Mouse (Mus musculus) gonadal fat pad, adult 2 months (tissue): ENCODE data around the gene Tmem262. TPM values are rescaled to one million over a fixed set of nuclear protein-coding genes. Genes with fewer than 3 reads are reported as not detected.

Source experiments
- DNase-seq: peaks from one replicate; pipeline ENCODE4 v3.0.0-alpha.2; 2012; ENCODE audit warnings: low read depth
- polyA plus RNA-seq: library from polyadenylated mRNA; depleted of rRNA; stranded (reverse); fragments of >200 nt; gene quantifications from 2 replicates; pipeline ENCODE4 v1.2.3, GENCODE M21; 2012

Tmem262 gene
- polyA plus RNA-seq, 1 experiment: not detected

GRCm38 (mm10) chr19:6061021-6061533, 18.8 kb upstream of the Tmem262 start, which contains the start of gene Znhit2:
Gene Znhit2 (plus strand): TSS chr19:6061192.
- DNase-seq: no peak

GRCm38 (mm10) chr19:6061641-6062302, 18.1 kb upstream of the Tmem262 start:
- DNase-seq: no peak

GRCm38 (mm10) chr19:6062418-6062817, 17.4 kb upstream of the Tmem262 start:
- no peak for DNase-seq

- no peak for DNase-seq
Measured at GRCm38 (mm10) chr19:6063081-6063480, 16.8 kb upstream of the Tmem262 start.

- no peak for DNase-seq
Measured at GRCm38 (mm10) chr19:6066571-6066970, 13.3 kb upstream of the Tmem262 start.

GRCm38 (mm10) chr19:6067011-6067723, 12.7 kb upstream of the Tmem262 start:
- no peak for DNase-seq

- DNase-seq: no peak
Measured at GRCm38 (mm10) chr19:6067724-6068415, 12.0 kb upstream of the Tmem262 start, which contains the start of gene Tm7sf2. Gene Tm7sf2 (minus strand): TSS chr19:6068373.

- no peak for DNase-seq
Measured at GRCm38 (mm10) chr19:6068951-6069350, 10.9 kb upstream of the Tmem262 start.

- DNase-seq: no peak
Measured at GRCm38 (mm10) chr19:6069851-6070250, 10.0 kb upstream of the Tmem262 start.

- DNase-seq: no peak
Measured at GRCm38 (mm10) chr19:6070571-6071250, 9.1 kb upstream of the Tmem262 start.

- no peak for DNase-seq
Measured at GRCm38 (mm10) chr19:6071261-6071660, 8.6 kb upstream of the Tmem262 start.

GRCm38 (mm10) chr19:6073889-6074288, 5.9 kb upstream of the Tmem262 start:
- DNase-seq: no peak

- no peak for DNase-seq
Measured at GRCm38 (mm10) chr19:6076564-6077393, 3.1 kb upstream of the Tmem262 start, which contains the start of gene Vps51. Gene Vps51 (minus strand): TSS chr19:6077231.

GRCm38 (mm10) chr19:6082156-6082555, 2.3 kb downstream of the Tmem262 start, which contains the start of gene Gm28374:
Gene Gm28374 (minus strand): TSS chr19:6082256.
- DNase-seq: no peak

GRCm38 (mm10) chr19:6084478-6085248, 4.8 kb downstream of the Tmem262 start, which contains the start of the genes Zfpl1 and Cdca5:
Gene Zfpl1 (minus strand): TSS chr19:6084956.
Gene Cdca5 (plus strand): TSS chr19:6084983.
- DNase-seq: no peak

GRCm38 (mm10) chr19:6085417-6085879, 5.6 kb downstream of the Tmem262 start:
- no peak for DNase-seq

GRCm38 (mm10) chr19:6088841-6089240, 9.0 kb downstream of the Tmem262 start:
- no peak for DNase-seq

- DNase-seq: no peak
Measured at GRCm38 (mm10) chr19:6094119-6094518, 14.3 kb downstream of the Tmem262 start, which contains the start of gene AC131692.1. Gene AC131692.1 (plus strand): TSS chr19:6094419.

- DNase-seq: no peak
Measured at GRCm38 (mm10) chr19:6097847-6098246, 18.0 kb downstream of the Tmem262 start.

- no peak for DNase-seq
Measured at GRCm38 (mm10) chr19:6101186-6101585, 21.4 kb downstream of the Tmem262 start.
